Mouse (Mus musculus) ES-E14 (cell line): ENCODE measurements at regions not wholly inside any gene's neighbourhood (a gene's known extent, or its start where the extent isn't known, plus 50 kb on each side); places are given as distances from the start of the nearest gene placed in this dataset.
A peak's percentile ranks its signal among the peaks of the same experiment; 100 is the strongest.

Source experiments
- DNase-seq: peaks from one replicate; pipeline ENCODE4 v3.0.0-alpha.2; 2013; ENCODE audit warnings: low read depth, low spot score
- H3K27ac ChIP-seq: 2 replicates; pipeline ENCODE4 v1.5.1; 2012; ENCODE audit warnings: low read depth, mild to moderate bottlenecking, low read length, moderate library complexity, mixed read lengths; ENCODE audit not compliant: poor library complexity, insufficient read depth, severe bottlenecking
- H3K36me3 ChIP-seq: 2 replicates; pipeline ENCODE4 v1.6.1; 2012; ENCODE audit warnings: mild to moderate bottlenecking, low read length, moderate library complexity, mixed read lengths; ENCODE audit not compliant: control insufficient read depth, poor library complexity, insufficient read depth, severe bottlenecking
- H3K4me1 ChIP-seq, 2 experiments: fragments of 150-350 bp in 1 of 2; sonication (generic) in 1 of 2; 2 replicates each; pipeline ENCODE4 v1.6.1; 2012; ENCODE audit warnings: low read length in 2 of 2, mild to moderate bottlenecking in 1 of 2, mixed read lengths in 1 of 2; ENCODE audit not compliant: control insufficient read depth in 2 of 2, insufficient read depth in 2 of 2, poor library complexity in 1 of 2
- H3K4me3 ChIP-seq, 2 experiments: fragments of 150-350 bp in 1 of 2; sonication (generic) in 1 of 2; 2 replicates each; pipeline ENCODE4 v1.5.1; 2012; ENCODE audit warnings: low read length in 2 of 2, low read depth in 1 of 2, mild to moderate bottlenecking in 1 of 2, mixed read lengths in 1 of 2; ENCODE audit not compliant: insufficient read depth in 1 of 2, poor library complexity in 1 of 2, severe bottlenecking in 1 of 2
- H3K9ac ChIP-seq: 2 replicates; pipeline ENCODE4 v1.6.1; 2012; ENCODE audit warnings: low read depth, mild to moderate bottlenecking, low read length, mixed read lengths; ENCODE audit not compliant: poor library complexity, insufficient read depth, severe bottlenecking
- H3K9me3 ChIP-seq: fragments of 150-350 bp; sonication (generic); 2 replicates; pipeline ENCODE4 v1.6.1; 2012; ENCODE audit warnings: low read depth, mild to moderate bottlenecking, low read length; ENCODE audit not compliant: control insufficient read depth, insufficient read depth
- CHD2 ChIP-seq: IDR thresholded peaks from 2 replicates; pipeline ENCODE4 v1.6.1; 2014; ENCODE audit warnings: mild to moderate bottlenecking, low read depth, low read length, inconsistent platforms
- HCFC1 ChIP-seq: IDR thresholded peaks from 2 replicates; pipeline ENCODE4 v1.6.1; 2012; ENCODE audit warnings: low read length, inconsistent platforms, borderline replicate concordance; ENCODE audit not compliant: insufficient read depth
- MAFK ChIP-seq: IDR thresholded peaks from 2 replicates; pipeline ENCODE4 v1.6.1; 2014; ENCODE audit warnings: mild to moderate bottlenecking, low read depth, low read length, inconsistent platforms; ENCODE audit not compliant: insufficient read depth
- ZC3H11A ChIP-seq: IDR thresholded peaks from 2 replicates; pipeline ENCODE4 v1.6.1; 2012; ENCODE audit warnings: low read depth, mild to moderate bottlenecking, inconsistent platforms, low read length, borderline replicate concordance
- ZNF384 ChIP-seq: IDR thresholded peaks from 2 replicates; pipeline ENCODE4 v1.6.1; 2012; ENCODE audit warnings: low read depth, low read length, inconsistent platforms
- in situ Hi-C, 2 experiments: fragments of 600-800 bp; cut with MboI; formaldehyde crosslinking; loops; one replicate each; pipeline ENCODE4 v1.15.1; 2025; ENCODE audit warnings: low sequenced_read_pairs in 2 of 2, inconsistent platforms in 1 of 2; ENCODE audit not compliant: unreplicated experiment in 2 of 2

- in situ Hi-C loops = no loop called here
- H3K4me1 ChIP-seq = no peaks in the 10 kb centered on the region
- TF ChIP-seq HCFC1 = no peak
- TF ChIP-seq CHD2 = no peak
- no peak for TF ChIP-seq ZC3H11A
- no peak for TF ChIP-seq ZNF384
- TF ChIP-seq MAFK = no peak
These were observed 276.7 kb downstream of the Cyp26b1 start for GRCm38 (mm10) chr6:84317026-84317425.

GRCm38 (mm10) chr6:84315175-84315912 is 278.4 kb downstream of the Cyp26b1 start:
- Histone ChIP-seq H3K9ac (no peak overlapping the region), H3K27ac (no peak overlapping the region), H3K4me3 (no peak overlapping the region), H3K9me3 (no peaks in the 10 kb centered on the region), H3K36me3 (no peaks in the 10 kb centered on the region), H3K4me1 (no peaks in the 10 kb centered on the region)
- DNase-seq = no peak
- in situ Hi-C loops = no loop called here
- TF ChIP-seq CHD2 (no peak), MAFK (no peak), ZC3H11A (no peak), ZNF384 (no peak), HCFC1 (no peak)

More at GRCm38 (mm10) chr6:84317026-84317425, 276.7 kb downstream of the Cyp26b1 start:
- Histone ChIP-seq H3K27ac (no peak overlapping the region), H3K36me3 (no peaks in the 10 kb centered on the region), H3K4me3 (no peak overlapping the region), H3K9me3 (no peaks in the 10 kb centered on the region), H3K9ac (no peak overlapping the region)
- DNase-seq = no peak

GRCm38 (mm10) chr6:84313797-84314196 is 279.9 kb downstream of the Cyp26b1 start:
- in situ Hi-C loops = no loop called here
- Histone ChIP-seq H3K27ac (no peak overlapping the region), H3K4me3 (no peak overlapping the region), H3K9me3 (no peaks in the 10 kb centered on the region), H3K9ac (no peak overlapping the region), H3K36me3 (no peaks in the 10 kb centered on the region), H3K4me1 (no peaks in the 10 kb centered on the region)
- DNase-seq = no peak
- TF ChIP-seq MAFK (no peak), ZNF384 (no peak), ZC3H11A (no peak)

GRCm38 (mm10) chr6:84310635-84311241 is 283.0 kb downstream of the Cyp26b1 start:
- no peaks in the 10 kb centered on the region for H3K4me1 ChIP-seq
- H3K36me3 ChIP-seq = no peaks in the 10 kb centered on the region
- H3K27ac ChIP-seq = no peak overlapping the region
- in situ Hi-C loops = no loop called here
- H3K9me3 ChIP-seq = no peaks in the 10 kb centered on the region
- H3K4me3 ChIP-seq = no peak overlapping the region
- no peak for DNase-seq
- no peak for TF ChIP-seq ZC3H11A
- TF ChIP-seq MAFK = peak; percentile 91
- H3K9ac ChIP-seq = no peak overlapping the region
